ENCODE assay signal across 8 mouse cellular contexts in genomic region chr7:46181590-46181989, GRCm38 (mm10). TPM values are rescaled to one million over a fixed set of nuclear protein-coding genes. Genes with fewer than 3 reads are reported as not detected.
DNase-seq lines count a peak whose midpoint lies in the region; ATAC-seq and TF ChIP-seq lines count a peak whose summit lies in the region.

No protein-coding gene starts in this region.

- no peaks in the 10 kb centered on the region for H3K4me1 ChIP-seq in kidney, postnatal 0 days (replicated peaks; ENCODE audit: insufficient read depth, low read length)

- whole genome bisulfite sequencing in kidney, postnatal 0 days = 4% methylated on average over 3 of the region's 3 CpGs

- peak; percentile 91 for TF ChIP-seq CTCF in kidney, postnatal 0 days (IDR thresholded peaks at IDR 0.05; ENCODE audit: low read depth)

- H3K9me3 ChIP-seq in kidney, postnatal 0 days (replicated peaks; ENCODE audit: low read length) = no peaks in the 10 kb centered on the region

- DNase-seq in gastrocnemius, adult 18-20 months (ENCODE audit: low spot score) = peak; percentile 54
- DNase-seq in gastrocnemius, postnatal 36 days = no peak
- peak; percentile 74 for DNase-seq in NIH3T3 (ENCODE audit: low read depth)
- peak; percentile 81 for DNase-seq in cerebellum, adult 9-11 months
- peak; percentile 29 to 43 for DNase-seq in frontal cortex, postnatal 14 days (ENCODE audit: low spot score in 2 of 2)
- peak; percentile 80 for DNase-seq in kidney, postnatal 0 days (ENCODE audit: low spot score)
- peak; percentile 14 for DNase-seq in lung, postnatal 25 days (ENCODE audit: low spot score)
- peak; percentile 65 for DNase-seq in right cerebral cortex, postnatal 4 days

- H3K4me2 ChIP-seq in kidney, postnatal 0 days (ENCODE audit: low read length) = no peak overlapping the region

- intact Hi-C loops in gastrocnemius, postnatal 36 days (cut with DNase I) = no loop called here

- H3K9ac ChIP-seq in kidney, postnatal 0 days (ENCODE audit: low read depth, low read length) = no peak overlapping the region

- no peak for ATAC-seq in kidney, postnatal 0 days (replicated peaks; ENCODE audit: low FRiP score, low read depth)

- H3K27me3 ChIP-seq in kidney, postnatal 0 days (ENCODE audit: insufficient read depth, low read length) = peaks cover 27% of the 10 kb centered on the region; the same call in 1 of the 2 replicates

- H3K36me3 ChIP-seq in kidney, postnatal 0 days (ENCODE audit: insufficient read depth, low read length) = no peaks in the 10 kb centered on the region

- no peak overlapping the region for H3K4me3 ChIP-seq in kidney, postnatal 0 days (replicated peaks; ENCODE audit: low read depth, low read length)

- no peak overlapping the region for H3K27ac ChIP-seq in kidney, postnatal 0 days

RNA-seq across cellular contexts. Expression of gene Abcc8, which starts 1.8 kb away (rescaled TPM):
- total RNA-seq in gastrocnemius, adult 18-20 months (2021) = 1 to 10 TPM; 3.3 to 5.9 TPM
- total RNA-seq in gastrocnemius, postnatal 36 days (2021) = 1 to 10 TPM; 3.2 to 6.2 TPM
- polyA plus RNA-seq in kidney, postnatal 0 days (2015; fragmentation: Nextera tagmentation; extraction: Ambion mirVana) = 0.85 and 1.1 TPM in 2 replicates

RNA-seq across cellular contexts. Expression of gene Ush1c, which starts 56.7 kb away (rescaled TPM):
- 10 to 100 TPM in 1 of 2 experiments, 1 to 10 TPM in 1; 9.5 to 11.0 TPM for total RNA-seq in gastrocnemius, adult 18-20 months (2021)
- 1 to 10 TPM; 5.3 to 9.1 TPM for total RNA-seq in gastrocnemius, postnatal 36 days (2021)
- polyA plus RNA-seq in kidney, postnatal 0 days (2015; fragmentation: Nextera tagmentation; extraction: Ambion mirVana) = 36.8 and 44.4 TPM in 2 replicates

RNA-seq across cellular contexts. Expression of gene Otog, which starts 59.2 kb away (rescaled TPM):
- total RNA-seq in gastrocnemius, adult 18-20 months (2021) = under 1 TPM; 0.32 to 0.43 TPM
- under 1 TPM; 0.15 to 0.89 TPM for total RNA-seq in gastrocnemius, postnatal 36 days (2021)
- polyA plus RNA-seq in kidney, postnatal 0 days (2015; fragmentation: Nextera tagmentation; extraction: Ambion mirVana) = 0.01 TPM in 1 of 2 replicates, not detected in the other

Comparison
In these comparisons a context has a peak if more than half of its experiments do, and no peak if none do; other contexts are left out.
1. DNase-seq: peak in gastrocnemius, adult 18-20 months (single experiment), NIH3T3 (single experiment), cerebellum, adult 9-11 months (single experiment), frontal cortex, postnatal 14 days (2 of 2), kidney, postnatal 0 days (single experiment), lung, postnatal 25 days (single experiment) and right cerebral cortex, postnatal 4 days (single experiment); none in gastrocnemius, postnatal 36 days (0 of 2).